Mouse (Mus musculus) neural tube, embryonic 13.5 days (tissue): ENCODE measurements around the gene Dtx3. TPM values are rescaled to one million over a fixed set of nuclear protein-coding genes. Genes with fewer than 3 reads are reported as not detected.

ENCODE experiments used
- ATAC-seq: fragments of 200-750 bp; cut with Nextera tagmentation; 2 replicates; pipeline ENCODE4 v1.8.0; 2017; ENCODE audit warnings: low read depth, mild to moderate bottlenecking, moderate TSS enrichment, moderate library complexity
- H3K27ac ChIP-seq: fragments of 300-500 bp; sonication (generic); replicated peaks from 2 replicates; pipeline ENCODE4 v1.5.1; 2015; ENCODE audit warnings: moderate library complexity, mild to moderate bottlenecking, inconsistent platforms
- H3K27me3 ChIP-seq: fragments of 300-500 bp; sonication (generic); 2 replicates; pipeline ENCODE4 v1.6.1; 2015; ENCODE audit warnings: mild to moderate bottlenecking, inconsistent platforms
- H3K36me3 ChIP-seq: fragments of 300-500 bp; sonication (generic); 2 replicates; pipeline ENCODE4 v1.6.1; 2015; ENCODE audit warnings: mild to moderate bottlenecking, inconsistent platforms
- H3K4me1 ChIP-seq: fragments of 300-500 bp; sonication (generic); replicated peaks from 2 replicates; pipeline ENCODE4 v1.6.1; 2015; ENCODE audit warnings: inconsistent platforms
- H3K4me2 ChIP-seq: fragments of 300-500 bp; sonication (generic); 2 replicates; pipeline ENCODE4 v1.6.1; 2015; ENCODE audit warnings: inconsistent platforms, mild to moderate bottlenecking, moderate library complexity
- H3K4me3 ChIP-seq: fragments of 300-500 bp; sonication (generic); 2 replicates; pipeline ENCODE4 v1.5.1; 2015; ENCODE audit warnings: mild to moderate bottlenecking, inconsistent platforms
- H3K9ac ChIP-seq: fragments of 300-500 bp; sonication (generic); 2 replicates; pipeline ENCODE4 v1.6.1; 2015; ENCODE audit warnings: moderate library complexity, mild to moderate bottlenecking, inconsistent platforms
- H3K9me3 ChIP-seq: fragments of 300-500 bp; sonication (generic); 2 replicates; pipeline ENCODE4 v1.6.1; 2016; ENCODE audit warnings: inconsistent platforms
- WGBS: fragments of 180-500 bp; shearing (Covaris S2); methylation state at CpG from one replicate; pipeline ENCODE4 v1.1.7; 2015; 5-methylcytosine and 5-hydroxymethylcytosine counted together
- polyA plus RNA-seq: library from polyadenylated mRNA; unstranded; fragments of >200 nt; fragmentation: Nextera tagmentation; extraction: Ambion mirVana; gene quantifications from 2 replicates; pipeline ENCODE4 v1.2.1, GENCODE M21; 2015

Dtx3 gene
- polyA plus RNA-seq, 1 experiment from 2014 or later = 221 TPM

DNA sequence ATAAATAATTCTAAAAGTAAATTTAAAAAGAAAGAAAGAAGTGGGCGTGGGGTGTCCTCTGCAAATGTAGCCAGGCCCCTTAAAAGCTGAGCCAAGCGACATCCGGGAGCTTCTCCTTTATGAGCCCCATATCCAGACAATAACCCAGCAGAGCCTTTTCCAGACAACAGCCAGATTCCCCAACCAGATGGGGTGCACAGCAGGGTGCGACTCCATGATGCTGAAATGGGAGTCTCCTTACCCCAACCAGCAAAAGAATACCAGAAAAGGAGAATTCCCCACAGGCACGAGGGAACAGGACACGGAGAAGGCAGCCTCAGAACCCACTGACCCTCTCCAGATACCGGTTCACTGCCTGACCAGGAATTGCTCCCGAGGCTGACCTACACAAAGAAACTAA is 52.3 kb downstream of the Dtx3 start:
- Histone ChIP-seq H3K27ac (no peak overlapping the region), H3K4me1 (no peaks in the 10 kb centered on the region), H3K27me3 (no peaks in the 10 kb centered on the region), H3K4me2 (no peak overlapping the region), H3K9me3 (no peaks in the 10 kb centered on the region), H3K4me3 (no peak overlapping the region), H3K9ac (no peak overlapping the region), H3K36me3 (no peaks in the 10 kb centered on the region)
- ATAC-seq = no peak
- 67% methylated on average over 8 of the region's 8 CpGs for WGBS

- no peak for ATAC-seq
- Histone ChIP-seq H3K9ac (no peak overlapping the region), H3K4me2 (no peak overlapping the region), H3K36me3 (no peaks in the 10 kb centered on the region), H3K27ac (no peak overlapping the region), H3K27me3 (no peaks in the 10 kb centered on the region), H3K4me1 (no peaks in the 10 kb centered on the region), H3K4me3 (no peak overlapping the region), H3K9me3 (no peaks in the 10 kb centered on the region)
- 86% methylated on average over 8 of the region's 8 CpGs for WGBS
Observed at GRCm38 (mm10) chr10:127141500-127141899, 54.0 kb downstream of the Dtx3 start.

DNA sequence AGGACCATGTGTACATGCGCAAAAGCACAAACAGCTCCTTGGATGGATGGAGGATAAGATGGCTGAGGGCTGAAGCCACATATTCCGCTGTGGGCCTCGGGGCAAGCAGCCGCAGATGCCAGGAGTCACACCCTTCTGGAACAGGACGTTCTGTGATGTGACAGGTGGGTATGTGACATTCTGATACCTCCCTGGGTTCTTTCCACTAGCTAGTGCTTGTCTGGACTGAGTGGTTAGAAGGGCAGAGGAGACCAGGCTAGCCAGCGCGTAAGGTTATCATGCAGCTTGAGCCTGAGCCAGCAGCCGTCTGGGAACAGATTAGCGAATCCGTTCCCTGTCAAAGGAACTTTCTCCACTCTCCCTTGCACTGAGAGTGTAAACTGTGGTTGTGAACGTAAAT is 54.6 kb downstream of the Dtx3 start:
- no peak for ATAC-seq

More for the DNA sequence above, 54.6 kb downstream of the Dtx3 start:
- Histone ChIP-seq H3K9ac (no peak overlapping the region), H3K4me2 (no peak overlapping the region), H3K27me3 (no peaks in the 10 kb centered on the region), H3K36me3 (no peaks in the 10 kb centered on the region), H3K9me3 (no peaks in the 10 kb centered on the region), H3K4me1 (no peaks in the 10 kb centered on the region), H3K4me3 (no peak overlapping the region), H3K27ac (no peak overlapping the region)
- 89% methylated on average over 11 of the region's 11 CpGs for WGBS

Other genes with a start within 250 kb of the Dtx3 start
- 21.9 and 26.9 TPM in 2 replicates for gene Ctdsp2, start 217.0 kb downstream of the Dtx3 start, polyA plus RNA-seq
- gene Avil, start 195.0 kb downstream of the Dtx3 start, polyA plus RNA-seq = 23.0 and 36.0 TPM in 2 replicates
- 53.3 and 65.1 TPM in 2 replicates for gene Tsfm, start 164.9 kb downstream of the Dtx3 start, polyA plus RNA-seq
- 22.5 and 25.7 TPM in 2 replicates for gene Mettl1, start 154.3 kb downstream of the Dtx3 start, polyA plus RNA-seq
- 0.20 and 0.25 TPM in 2 replicates for gene Eef1akmt3, start 154.2 kb downstream of the Dtx3 start, polyA plus RNA-seq
- 0.12 and 0.28 TPM in 2 replicates for gene Cyp27b1, start 147.5 kb downstream of the Dtx3 start, polyA plus RNA-seq
- gene March9, start 135.5 kb downstream of the Dtx3 start, polyA plus RNA-seq = 5.4 and 6.3 TPM in 2 replicates
- gene Cdk4, start 132.2 kb downstream of the Dtx3 start, polyA plus RNA-seq = 1,139 and 1,291 TPM in 2 replicates
- 125 and 136 TPM in 2 replicates for gene Tspan31, start 125.5 kb downstream of the Dtx3 start, polyA plus RNA-seq
- gene Agap2, start 120.4 kb downstream of the Dtx3 start, polyA plus RNA-seq = 1.9 and 2.3 TPM in 2 replicates
- 146 and 151 TPM in 2 replicates for gene Os9, start 74.6 kb downstream of the Dtx3 start, polyA plus RNA-seq
- 45.0 and 45.1 TPM in 2 replicates for gene B4galnt1, start 30.5 kb downstream of the Dtx3 start, polyA plus RNA-seq
- gene Slc26a10, start 15.1 kb downstream of the Dtx3 start, polyA plus RNA-seq = 0.83 and 0.93 TPM in 2 replicates
- gene Arhgef25, start 5.6 kb downstream of the Dtx3 start, polyA plus RNA-seq = 38.1 and 42.0 TPM in 2 replicates
- 20.2 and 20.7 TPM in 2 replicates for gene Pip4k2c, start 15.9 kb upstream of the Dtx3 start, polyA plus RNA-seq
- gene Kif5a, start 67.6 kb upstream of the Dtx3 start, polyA plus RNA-seq = 102 and 104 TPM in 2 replicates
- gene Dctn2, start 70.6 kb upstream of the Dtx3 start, polyA plus RNA-seq = 285 and 322 TPM in 2 replicates
- 14.5 and 16.7 TPM in 2 replicates for gene Mbd6, start 93.3 kb upstream of the Dtx3 start, polyA plus RNA-seq
- 103 and 110 TPM in 2 replicates for gene Mars, start 116.1 kb upstream of the Dtx3 start, polyA plus RNA-seq
- 1.0 and 1.4 TPM in 2 replicates for gene Arhgap9, start 126.2 kb upstream of the Dtx3 start, polyA plus RNA-seq
- gene Gli1, start 146.2 kb upstream of the Dtx3 start, polyA plus RNA-seq = 2.2 and 2.9 TPM in 2 replicates
- gene Inhbe, start 158.7 kb upstream of the Dtx3 start, polyA plus RNA-seq = not detected in 2 replicates
- gene Inhbc, start 174.7 kb upstream of the Dtx3 start, polyA plus RNA-seq = not detected in 2 replicates
- 30.6 and 33.3 TPM in 2 replicates for gene R3hdm2, start 184.6 kb upstream of the Dtx3 start, polyA plus RNA-seq